Mouse (Mus musculus): ENCODE results near the gene Padi3.

- no peak for TF ChIP-seq CTCF (IDR thresholded peaks at IDR 0.05; ENCODE audit: low read depth, low read length)
- TF ChIP-seq POLR2A (IDR thresholded peaks at IDR 0.05; ENCODE audit: borderline replicate concordance, low read depth, low read length), result no peak
Observed at GRCm38 (mm10) chr4:140836208-140836866, 25.9 kb upstream of the Padi3 start.
